Mouse (Mus musculus) left cerebral cortex, postnatal 14 days (tissue): ENCODE measurements around the gene Fbh1. TPM values are rescaled to one million over a fixed set of nuclear protein-coding genes. Genes with fewer than 3 reads are reported as not detected.

Experiments used
- total RNA-seq, 2 experiments: library from RNA; stranded (reverse); gene quantifications; 2 replicates each; pipeline ENCODE4 v1.2.3; 2021

The Fbh1 gene
- total RNA-seq, 2 experiments from 2014 or later, result 83.2 to 94.7 TPM

Other genes with a start within 250 kb of the Fbh1 start
- 10 to 100 TPM; 18.1 to 28.5 TPM for gene Pfkfb3, start 223.5 kb downstream of the Fbh1 start, total RNA-seq
- 10 to 100 TPM; 81.9 to 87.6 TPM for gene Rbm17, start 173.4 kb downstream of the Fbh1 start, total RNA-seq
- not detected for gene Gm17490, start 151.3 kb downstream of the Fbh1 start, total RNA-seq
- gene Il2ra, start 134.8 kb downstream of the Fbh1 start, total RNA-seq, result under 1 TPM; 0.11 to 0.13 TPM
- 1 to 10 TPM; 3.8 to 6.9 TPM for gene Il15ra, start 72.3 kb downstream of the Fbh1 start, total RNA-seq
- 10 to 100 TPM; 64.0 to 66.9 TPM for gene Ankrd16, start 294 bp upstream of the Fbh1 start, total RNA-seq